Mouse (Mus musculus): ENCODE results near the gene 1700061G19Rik.

Gene 1700061G19Rik

GRCm38 (mm10) chr17:56874936-56875651, at the start of gene 1700061G19Rik:
1700061G19Rik (plus strand) TSS chr17:56875477.
- no peak for DNase-seq (ENCODE audit: low read depth, low spot score)

DNA sequence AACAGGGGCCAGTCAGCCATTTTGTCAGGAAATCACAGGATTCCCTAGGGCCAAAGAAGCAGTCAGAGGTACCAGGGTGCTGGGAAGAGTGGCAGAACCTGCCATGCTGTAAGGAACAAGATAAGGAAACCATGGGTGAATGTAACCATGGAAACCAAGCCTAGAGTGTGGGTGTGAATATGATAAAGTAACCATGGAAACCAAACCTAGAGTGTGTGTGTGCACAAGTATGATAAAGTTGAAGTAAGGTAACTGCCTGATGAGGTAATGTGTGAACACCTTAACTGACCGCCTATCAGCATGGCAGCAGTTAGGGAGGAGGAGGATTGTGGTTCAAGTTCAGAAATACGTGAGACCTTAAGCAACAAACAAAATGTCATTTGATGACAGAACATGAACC, 48.6 kb upstream of the 1700061G19Rik start:
- no peak for DNase-seq (ENCODE audit: low read depth, low spot score)

GRCm38 (mm10) chr17:56829171-56829570, 46.1 kb upstream of the 1700061G19Rik start:
- no peak for DNase-seq (ENCODE audit: low read depth, low spot score)

DNA sequence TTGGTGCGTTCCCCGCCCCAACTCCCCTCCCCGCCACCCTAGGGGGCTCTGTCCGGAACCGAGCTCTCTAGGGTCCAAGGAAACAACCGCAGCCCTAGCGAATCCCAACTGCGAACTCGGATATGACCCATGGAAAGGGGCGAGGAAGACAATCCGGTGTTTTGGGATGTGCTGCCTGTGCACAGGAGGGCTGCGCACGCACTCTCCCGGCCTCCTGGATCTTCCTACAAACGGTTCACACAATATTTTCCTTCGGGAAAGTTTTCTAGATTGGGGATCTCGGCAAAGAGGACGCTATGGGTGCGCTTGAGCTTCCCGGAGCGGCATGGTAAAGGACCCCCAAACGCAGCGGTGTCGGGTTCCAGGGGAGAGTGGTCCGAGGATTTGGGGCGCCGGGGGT, 45.5 kb upstream of the 1700061G19Rik start:
- no peak for DNase-seq (ENCODE audit: low read depth, low spot score)

DNA sequence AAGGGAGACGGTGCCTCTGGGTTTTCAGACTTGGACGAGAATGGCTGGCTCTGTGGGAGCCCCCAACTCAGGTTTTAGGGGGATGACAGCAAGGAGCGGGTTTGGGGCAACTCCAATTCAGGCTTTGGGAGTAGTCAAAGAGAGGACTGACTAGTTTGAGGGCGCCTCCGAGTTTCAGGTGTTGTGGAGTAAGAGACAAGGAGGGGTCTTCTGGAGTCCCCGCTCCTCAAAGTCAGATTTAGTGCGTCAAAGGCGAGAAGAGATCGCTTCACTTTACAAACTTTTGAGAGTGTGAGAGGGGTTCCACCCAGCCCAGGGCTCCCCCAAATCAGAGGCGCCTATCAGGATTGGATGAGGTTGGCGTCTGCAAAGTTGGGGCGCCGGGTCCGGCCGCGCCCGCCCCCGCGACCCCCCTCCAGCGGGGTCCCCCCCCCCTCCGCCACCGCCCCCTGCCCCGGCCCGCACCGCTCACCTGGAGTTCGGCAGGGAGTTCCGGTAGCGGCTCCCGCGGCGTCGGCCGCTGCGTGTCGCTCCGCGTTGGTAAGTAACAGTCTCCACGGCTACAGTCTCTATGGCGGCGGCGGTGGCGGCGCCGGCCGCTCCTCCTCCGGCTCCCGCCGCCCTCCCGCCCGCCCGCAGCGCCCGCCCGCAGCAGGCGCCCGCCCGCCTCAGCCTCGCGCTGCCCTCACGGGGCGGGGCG, 44.7 kb upstream of the 1700061G19Rik start, which contains the start of gene Rfx2:
Gene Rfx2, minus strand, starts transcription at position 603 of the 700 bp plus-strand sequence.
- DNase-seq (ENCODE audit: low read depth, low spot score), result no peak

- peak; percentile 99 for DNase-seq (ENCODE audit: low read depth, low spot score)
Measured at GRCm38 (mm10) chr17:56831111-56831816, 44.0 kb upstream of the 1700061G19Rik start.

DNA sequence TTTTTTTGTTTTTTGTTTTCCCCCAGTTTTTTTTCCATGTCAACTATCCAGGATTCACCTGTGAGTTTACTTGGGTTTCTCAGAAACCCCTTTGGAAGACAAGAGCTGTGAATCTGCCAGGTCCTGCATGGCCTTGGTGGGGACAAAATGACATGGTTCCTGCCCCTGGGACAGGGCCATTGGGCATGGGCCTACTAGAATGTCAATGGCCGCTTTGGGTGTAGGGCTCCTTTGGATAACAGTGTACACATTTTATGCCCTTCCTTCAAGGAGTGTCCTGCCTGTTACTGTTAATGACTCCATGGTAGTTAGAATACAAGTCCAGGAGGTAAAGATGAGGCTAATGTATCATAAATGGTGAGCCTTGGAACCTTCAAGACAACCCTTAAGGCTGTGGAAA, 42.4 kb upstream of the 1700061G19Rik start:
- DNase-seq (ENCODE audit: low read depth, low spot score), result no peak

DNA sequence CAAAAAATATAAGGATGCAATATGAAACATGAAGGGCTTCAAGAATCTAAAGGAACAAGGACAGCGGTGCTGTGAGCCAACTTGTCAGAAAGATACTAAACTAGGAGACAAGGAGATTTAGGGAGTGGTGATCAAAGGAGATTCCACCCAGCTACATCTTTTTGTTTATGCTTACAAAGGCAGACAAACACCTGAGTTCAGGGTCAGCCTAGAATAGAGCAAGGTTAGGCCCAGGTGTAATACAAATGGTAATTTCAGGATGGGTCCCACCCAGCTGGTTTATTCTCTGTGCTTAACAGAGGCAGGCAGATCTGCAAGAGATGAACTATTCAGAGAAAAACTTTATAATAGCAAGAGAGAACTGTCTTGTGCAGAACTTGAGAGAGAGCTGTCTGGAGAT, 41.9 kb upstream of the 1700061G19Rik start:
- no peak for DNase-seq (ENCODE audit: low read depth, low spot score)

GRCm38 (mm10) chr17:56836336-56836735, 38.9 kb upstream of the 1700061G19Rik start:
- no peak for DNase-seq (ENCODE audit: low read depth, low spot score)

DNA sequence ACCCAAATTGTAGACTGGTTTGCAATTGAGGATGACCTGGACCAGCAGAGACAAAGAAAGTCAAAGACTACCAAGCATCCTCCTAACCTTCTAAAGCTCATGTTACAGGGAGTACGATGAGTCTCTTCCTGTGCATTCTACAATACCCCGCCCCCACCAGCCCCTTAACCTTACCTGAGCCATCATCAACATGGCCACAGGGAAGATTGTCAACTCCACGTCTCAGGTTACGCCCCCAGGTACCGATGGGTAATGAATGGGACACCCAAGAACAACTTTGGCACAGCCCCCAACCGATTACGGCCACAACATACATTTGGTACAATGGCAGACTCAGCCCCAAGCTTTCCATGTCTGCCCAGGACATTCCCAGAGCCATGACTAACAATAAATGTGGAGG, 34.8 kb upstream of the 1700061G19Rik start:
- no peak for DNase-seq (ENCODE audit: low read depth, low spot score)

GRCm38 (mm10) chr17:56842173-56842572, 33.1 kb upstream of the 1700061G19Rik start:
- no peak for DNase-seq (ENCODE audit: low read depth, low spot score)

DNA sequence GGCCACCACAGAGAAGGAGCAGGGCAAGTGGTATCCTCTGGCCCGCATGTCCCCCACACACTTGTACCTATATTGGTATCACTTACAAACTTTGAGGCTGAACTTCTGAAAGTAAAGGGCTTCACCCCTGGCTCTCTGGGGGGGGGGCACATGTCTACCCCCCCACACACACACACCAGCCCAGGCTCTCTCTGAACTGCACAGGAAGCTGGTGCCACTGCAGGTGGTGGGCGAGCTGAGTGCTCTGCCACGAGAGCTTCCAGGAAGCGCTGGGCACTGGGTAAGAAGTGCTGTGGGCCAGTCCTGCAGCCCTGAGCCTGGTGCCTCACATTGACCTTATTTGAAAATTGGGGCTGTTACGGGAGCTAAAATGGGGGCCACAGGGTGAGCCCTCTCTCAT, 31.6 kb upstream of the 1700061G19Rik start:
- no peak for DNase-seq (ENCODE audit: low read depth, low spot score)

- no peak for DNase-seq (ENCODE audit: low read depth, low spot score)
Measured at GRCm38 (mm10) chr17:56848785-56849184, 26.5 kb upstream of the 1700061G19Rik start.

GRCm38 (mm10) chr17:56849710-56850109, 25.6 kb upstream of the 1700061G19Rik start:
- no peak for DNase-seq (ENCODE audit: low read depth, low spot score)

DNA sequence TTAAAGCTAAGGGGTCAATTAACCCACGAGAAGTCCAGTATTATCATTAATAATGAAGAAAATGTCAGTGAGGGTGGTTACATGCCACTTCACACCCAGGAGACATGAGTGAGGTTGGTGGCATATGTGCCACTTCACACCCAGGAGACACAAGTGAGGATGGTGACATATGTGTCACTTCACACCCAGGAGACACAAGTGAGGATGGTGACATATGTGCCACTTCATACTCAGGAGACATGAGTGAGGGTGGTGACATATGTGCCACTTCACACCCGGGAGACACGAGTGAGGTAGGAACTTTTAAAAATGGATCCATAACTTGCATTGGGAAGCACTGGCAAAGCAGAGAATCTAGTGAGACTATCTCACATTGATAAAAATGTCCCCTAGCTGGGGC, 24.1 kb upstream of the 1700061G19Rik start:
- DNase-seq (ENCODE audit: low read depth, low spot score), result no peak

- no peak for DNase-seq (ENCODE audit: low read depth, low spot score)
Measured at GRCm38 (mm10) chr17:56855421-56855820, 19.9 kb upstream of the 1700061G19Rik start.

DNA sequence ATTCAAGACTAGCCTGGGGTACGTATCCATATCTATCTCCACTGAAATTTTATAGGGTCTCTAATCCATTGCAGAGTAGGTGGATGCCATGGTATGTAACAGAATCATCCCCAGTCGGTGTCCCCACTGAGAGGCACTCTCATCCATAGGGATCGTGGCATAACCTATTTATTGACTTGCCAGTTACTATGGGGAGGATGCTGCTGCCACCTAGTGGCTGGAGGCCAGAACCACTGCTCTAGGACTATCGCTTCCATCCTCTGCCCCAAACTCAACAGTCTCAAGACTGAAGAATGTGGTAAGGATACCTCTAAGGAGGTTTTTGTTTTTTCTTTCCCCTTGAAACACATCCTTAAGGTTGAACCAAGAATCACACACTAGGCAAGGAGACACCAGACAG, 17.1 kb upstream of the 1700061G19Rik start:
- peak; percentile 46 for DNase-seq (ENCODE audit: low read depth, low spot score)

- no peak for DNase-seq (ENCODE audit: low read depth, low spot score)
Measured at GRCm38 (mm10) chr17:56858922-56859321, 16.4 kb upstream of the 1700061G19Rik start.

DNA sequence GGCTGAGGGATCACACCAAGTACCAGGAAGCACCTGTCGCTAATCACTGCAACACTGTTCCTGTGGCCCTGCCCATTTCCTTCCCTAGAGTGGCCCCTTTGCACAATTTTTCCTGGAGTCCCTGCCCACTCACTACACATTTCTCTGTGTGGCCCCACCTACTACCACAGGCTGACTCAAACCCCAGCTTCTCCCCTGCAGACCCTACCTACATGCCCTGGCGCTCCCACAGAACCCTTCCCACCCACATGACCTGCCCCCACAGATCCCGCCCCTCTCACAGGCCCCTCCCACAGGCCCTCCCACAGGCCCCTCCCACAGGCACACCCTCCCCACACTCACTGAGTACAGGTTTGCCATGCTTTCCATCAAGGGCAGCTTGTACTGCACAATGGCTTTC, 14.1 kb upstream of the 1700061G19Rik start:
- DNase-seq (ENCODE audit: low read depth, low spot score), result no peak

DNA sequence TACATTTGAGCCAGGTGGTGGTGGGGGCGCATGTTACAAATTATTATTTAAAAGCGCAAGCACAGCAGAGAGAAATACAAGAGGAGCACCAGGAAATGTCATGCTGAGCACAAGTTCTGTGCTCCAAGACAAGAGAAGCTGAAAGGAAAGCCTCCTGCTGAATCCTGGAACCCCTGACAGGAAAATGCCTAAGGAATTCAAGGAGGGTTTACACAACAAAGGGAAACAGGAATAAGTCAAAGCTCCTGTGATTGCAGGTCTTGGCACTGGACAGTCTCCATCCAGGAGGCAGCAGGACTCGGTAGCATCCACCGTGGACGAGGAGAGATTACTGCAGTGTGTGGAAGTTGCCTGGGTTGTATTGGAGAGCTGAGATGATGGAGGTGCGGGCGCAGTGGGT, 9.2 kb upstream of the 1700061G19Rik start:
- no peak for DNase-seq (ENCODE audit: low read depth, low spot score)

DNA sequence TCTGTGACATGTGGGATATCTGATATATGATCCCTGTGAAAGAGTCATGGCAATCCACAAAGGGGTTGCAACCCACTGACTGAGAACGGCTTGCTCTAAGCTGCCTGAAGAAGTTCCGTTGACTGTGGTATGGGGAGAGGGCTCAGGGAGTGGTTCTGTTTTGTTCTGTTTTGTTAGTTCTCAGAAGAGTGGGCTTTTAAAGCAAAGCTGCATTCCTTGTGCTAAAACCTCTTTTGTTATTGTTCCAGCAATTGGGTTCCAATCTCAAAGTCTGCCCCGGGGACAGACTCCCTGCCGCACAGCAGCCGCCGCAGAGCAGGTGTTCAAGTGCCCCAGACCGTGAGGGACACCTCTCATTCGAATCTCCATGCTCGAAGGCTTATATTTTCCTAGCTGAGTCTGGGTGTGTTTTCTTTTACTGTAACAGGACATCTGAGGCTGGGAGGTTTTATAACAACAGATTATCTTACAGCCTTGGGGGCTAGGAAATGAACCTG, 5.7 kb upstream of the 1700061G19Rik start:
- no peak for DNase-seq (ENCODE audit: low read depth, low spot score)

DNA sequence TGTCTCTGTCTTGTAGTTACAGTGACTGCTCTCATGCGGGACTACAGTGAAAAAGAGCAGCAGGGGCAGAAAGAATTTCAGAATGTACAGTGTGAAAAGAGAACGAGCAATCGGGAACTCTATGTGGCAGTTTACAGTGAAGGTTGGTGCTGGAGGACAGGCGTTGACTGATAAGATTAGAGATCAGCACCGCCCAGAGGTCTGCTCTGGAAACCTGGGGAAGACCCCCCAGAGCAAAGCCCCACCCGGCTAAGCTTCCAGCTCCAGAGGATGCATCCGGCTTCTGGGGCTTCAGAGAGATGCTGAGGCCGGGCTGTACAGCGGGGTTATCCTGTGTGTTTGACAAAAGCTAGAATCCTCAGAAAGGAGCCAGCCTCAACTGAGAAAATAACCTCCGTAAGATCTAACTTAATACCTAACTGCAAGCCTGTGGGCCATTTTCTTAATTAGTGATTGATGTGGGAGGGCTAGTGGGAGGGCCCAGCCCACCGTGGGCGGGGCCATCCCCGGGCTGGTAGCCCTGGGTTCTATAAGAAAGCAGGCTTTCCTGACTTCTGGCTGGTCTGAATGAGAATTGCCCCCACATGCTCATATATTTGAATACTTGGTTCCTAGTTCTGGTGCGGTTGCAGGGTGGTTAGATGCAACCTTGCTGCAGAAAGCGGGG, 4.9 kb upstream of the 1700061G19Rik start:
- no peak for DNase-seq (ENCODE audit: low read depth, low spot score)
